Mouse (Mus musculus) heart, adult 11 months (tissue): ENCODE measurements at regions not wholly inside any gene's neighbourhood (a gene's known extent, or its start where the extent isn't known, plus 50 kb on each side); places are given as distances from the start of the nearest gene placed in this dataset.

Experiments used
- DNase-seq: peaks from one replicate; pipeline ENCODE4 v3.0.0; 2022

DNA sequence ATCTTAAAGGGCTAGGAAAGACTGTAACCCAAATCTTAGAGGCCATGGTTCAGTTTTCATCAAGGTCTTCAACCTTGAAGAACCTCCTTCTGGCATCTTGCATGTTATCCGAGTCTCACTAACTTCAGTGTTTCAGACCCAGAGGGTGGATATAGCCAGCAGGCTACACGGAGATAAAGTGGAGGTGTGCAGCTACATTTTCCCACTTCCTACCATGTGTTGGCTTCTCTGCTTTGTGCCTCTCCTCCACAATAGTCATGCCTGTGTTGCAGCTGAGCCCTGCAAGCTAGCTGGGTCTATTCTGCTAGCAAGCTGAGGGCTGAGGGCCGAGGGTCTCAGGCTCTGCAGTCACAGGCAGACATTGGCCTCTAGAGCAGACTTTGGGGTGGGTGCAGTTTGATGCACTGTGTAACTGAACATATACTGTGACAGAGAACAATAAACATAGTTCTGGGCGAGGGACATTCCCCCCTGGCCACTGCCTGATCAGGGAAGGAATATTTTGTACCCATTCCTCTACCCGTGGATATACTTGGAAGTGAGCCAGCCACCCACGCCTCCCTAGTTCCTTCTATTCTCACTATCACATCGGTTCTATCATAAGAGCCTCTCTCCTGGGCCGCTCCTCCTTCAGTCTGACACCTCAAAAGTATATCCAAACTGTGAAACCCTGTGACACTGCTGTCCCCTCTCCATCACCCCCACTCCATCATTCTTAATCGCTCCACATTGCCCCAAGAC, 152.6 kb upstream of the Mycn start:
- DNase-seq, result no peak

DNA sequence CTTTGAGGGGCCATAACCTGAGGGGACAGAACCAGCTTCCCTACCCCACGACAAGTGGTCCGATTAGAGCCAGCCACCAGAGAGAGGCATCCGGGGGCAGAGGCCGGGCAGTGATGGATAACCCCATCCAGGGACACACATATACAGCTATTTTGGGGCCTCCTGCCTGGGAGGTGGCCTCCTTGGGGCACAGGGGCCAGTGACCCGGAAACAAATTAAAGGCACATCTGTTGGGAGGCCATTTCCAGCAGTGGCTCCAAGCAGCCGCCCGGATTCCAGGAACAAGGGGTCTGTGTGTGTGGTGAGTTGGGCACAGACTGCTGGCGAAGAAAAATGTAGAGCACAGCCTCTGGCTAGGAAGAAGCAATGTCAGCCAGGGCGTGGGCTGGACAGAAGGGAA, 144.2 kb upstream of the Mycn start:
- DNase-seq, result no peak

DNA sequence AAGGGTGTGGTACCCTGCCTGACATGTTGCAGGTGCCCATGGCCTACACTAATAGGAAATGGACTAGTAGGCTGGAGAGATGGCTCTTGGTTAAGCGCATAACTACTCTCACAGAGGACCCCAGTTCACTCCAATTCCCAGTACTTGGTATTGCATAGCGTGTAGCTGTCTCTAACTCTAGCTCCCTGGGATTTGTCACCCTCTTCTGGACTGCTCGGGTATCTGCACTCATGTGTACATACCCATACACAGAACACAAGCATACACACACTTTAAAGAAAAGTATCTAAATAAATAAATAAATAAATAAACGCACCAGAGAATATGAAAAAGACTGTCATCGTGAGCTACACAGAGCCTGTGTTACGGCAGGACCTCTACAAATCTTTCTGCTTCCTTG, 143.8 kb upstream of the Mycn start:
- DNase-seq, result no peak

DNA sequence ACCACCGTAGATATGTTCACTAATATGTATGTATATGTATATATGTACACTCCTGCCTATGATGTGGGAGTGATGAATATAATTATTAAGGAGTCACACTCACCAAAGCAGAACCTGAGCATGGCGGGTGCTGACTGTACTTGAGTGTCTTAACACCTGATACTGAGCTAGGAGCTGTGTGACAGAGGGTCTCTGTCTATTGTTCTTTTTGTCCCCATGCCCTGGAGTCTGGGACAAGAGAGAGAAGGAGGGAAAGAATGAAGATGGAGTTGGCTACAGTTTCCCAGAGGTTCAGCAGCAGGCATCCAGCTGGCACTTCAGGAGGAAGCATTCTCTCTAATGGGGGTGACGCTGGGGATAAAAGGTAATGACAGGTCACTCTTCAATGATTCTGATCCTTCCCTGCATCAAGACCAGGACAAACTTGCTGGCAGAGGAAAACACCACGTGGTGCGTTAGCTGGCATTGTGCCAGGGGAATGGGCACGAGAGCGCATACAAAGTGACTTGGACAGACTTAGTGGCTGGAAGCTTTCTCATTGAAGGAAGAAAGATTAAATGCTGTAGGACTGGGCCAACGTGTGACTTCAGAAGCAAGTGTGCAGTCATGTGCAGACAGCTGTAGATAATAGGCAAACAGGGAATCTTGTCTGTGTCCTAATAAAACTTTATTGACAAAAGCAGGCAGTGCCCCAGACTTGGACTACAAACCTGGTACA, 141.8 kb upstream of the Mycn start:
- DNase-seq, result no peak

DNA sequence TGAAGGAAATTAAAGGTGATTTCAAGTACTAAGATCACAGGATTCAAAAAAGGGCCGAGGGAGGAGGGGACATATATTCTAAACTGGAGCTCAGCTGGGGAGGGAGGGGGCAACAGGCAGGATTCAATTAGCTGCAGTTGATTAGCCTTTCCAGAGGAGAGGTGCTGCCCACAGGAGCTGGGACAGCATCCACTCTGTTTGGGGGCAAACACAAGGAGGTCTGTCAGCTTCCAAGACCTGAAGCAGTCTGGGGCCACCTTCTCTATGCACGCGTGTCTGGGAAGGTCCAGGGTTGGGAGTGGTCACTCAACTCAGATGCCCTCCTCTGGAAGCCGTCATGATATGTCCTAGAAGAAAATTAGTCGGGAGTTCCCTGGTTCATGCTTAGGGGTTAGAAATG, 139.1 kb upstream of the Mycn start:
- no peak for DNase-seq

DNA sequence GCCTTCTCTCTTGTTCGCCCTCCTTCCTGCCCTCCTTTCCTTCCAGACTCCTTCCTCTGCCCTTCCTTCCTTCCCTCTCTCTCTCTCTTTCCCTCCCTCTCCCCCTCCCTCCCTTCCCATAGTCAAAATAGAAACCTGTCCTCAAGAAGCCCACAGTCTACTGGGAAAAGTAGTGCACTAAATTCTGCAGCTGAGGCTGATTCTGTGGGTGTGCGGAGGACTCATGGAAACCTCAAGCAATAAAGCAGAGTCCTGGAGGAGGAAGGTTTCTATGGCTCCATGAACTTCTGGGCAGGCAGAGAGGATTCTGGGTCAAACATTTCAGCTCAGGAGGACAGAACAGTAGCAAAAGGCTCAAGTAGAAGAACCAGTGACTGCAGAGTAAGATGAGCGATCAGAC, 138.1 kb upstream of the Mycn start:
- no peak for DNase-seq

DNA sequence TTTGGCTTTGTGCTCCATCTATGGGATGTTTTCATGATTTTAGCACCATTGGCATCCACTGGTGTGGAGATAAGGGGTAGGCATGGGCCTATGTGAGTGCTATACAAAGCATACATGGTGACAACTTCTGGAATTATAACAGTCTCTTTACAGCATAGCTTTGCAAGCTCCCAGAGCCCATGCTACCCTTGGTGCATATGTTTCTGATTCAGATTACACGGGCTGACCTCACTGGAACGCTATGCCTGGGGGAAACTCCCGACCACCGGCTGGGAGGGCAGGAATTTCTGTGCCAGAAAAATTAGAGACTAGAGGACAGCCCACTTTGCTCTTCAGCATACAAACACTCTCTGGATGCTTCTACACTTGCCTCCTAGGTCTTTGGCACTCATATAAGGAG, 136.0 kb upstream of the Mycn start:
- DNase-seq, result no peak

DNA sequence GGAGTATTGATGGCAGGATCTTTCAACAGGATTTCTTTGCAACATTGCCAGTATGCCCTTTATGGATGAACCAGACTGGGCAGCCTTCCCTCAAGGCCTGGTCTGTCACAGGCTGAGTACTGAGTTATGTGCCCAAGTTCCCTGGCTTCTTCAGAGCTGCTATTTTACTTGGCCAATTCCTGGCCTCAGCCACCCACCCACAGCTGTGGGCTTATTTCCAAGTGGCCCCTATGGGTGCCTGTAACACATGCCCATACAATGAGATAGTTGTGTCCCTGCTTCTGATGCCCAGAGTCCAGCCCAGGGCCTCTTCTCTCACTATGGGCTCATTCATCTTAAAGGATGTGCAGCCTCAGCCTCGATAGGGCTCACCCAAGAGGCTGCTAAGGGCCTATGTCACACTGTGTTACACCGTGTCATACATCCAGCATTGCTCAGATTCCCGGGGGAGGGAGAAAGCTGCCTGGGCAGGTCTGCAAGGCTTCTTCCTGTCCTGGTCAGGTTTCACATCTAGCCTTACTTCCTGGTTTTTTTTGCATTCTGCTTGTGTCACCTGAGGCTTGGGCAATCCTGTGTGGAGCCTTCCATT, 135.1 kb upstream of the Mycn start:
- peak; percentile 64 for DNase-seq

DNA sequence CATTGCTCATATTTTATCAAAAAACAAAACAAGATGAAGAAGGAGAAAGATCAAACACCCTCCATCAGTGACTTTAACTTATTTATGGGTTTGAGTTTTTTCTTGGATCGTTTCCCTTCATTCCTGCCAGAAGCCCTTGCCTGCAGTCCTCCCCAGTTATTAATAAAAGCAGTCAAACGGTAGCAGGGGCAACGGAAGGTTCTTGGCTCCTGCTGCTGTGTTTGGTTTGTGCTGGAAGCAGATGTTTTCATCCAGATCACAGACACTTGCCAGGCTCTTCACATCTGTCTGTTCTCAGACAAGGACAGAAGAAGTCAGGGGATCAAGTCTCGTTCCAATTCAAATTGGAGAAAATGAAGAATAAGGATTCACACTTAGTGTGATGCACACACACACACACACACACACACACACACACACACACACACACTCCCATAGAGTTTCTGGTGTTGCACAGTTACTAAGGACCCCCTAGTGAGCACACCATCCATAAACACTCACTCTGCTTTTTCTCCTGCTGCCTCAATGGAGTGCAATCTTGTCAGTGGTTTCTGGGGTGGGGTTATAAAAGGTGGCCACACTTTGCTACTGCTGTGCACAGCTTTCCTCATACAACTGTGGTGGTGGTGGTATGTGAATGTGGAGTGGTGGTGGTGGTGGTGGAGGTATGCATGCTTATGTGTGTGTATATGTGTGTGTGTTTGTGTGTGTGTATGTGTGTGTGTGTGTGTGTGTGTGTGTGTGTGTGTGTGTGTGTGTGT, 131.6 kb upstream of the Mycn start:
- DNase-seq, result peak; percentile 73

DNA sequence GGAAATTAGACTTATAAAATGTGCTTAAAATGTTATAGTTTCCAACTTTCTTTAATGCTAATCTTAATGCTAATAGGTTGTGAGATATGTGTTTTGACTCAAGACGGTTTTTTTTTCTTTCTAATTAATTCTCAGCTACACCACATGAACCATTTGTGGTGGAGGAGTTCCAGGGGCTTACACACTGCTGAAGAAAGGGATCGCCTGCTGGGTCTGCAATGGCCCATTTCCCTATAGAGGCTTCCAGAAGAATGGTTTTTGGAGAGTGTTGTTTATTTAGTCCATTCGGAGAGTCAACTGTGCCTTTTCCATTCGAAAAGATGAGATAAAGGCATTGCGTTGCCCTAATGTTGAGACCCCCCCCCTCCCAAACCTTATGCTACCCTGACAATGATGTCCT, 125.6 kb upstream of the Mycn start:
- no peak for DNase-seq

DNA sequence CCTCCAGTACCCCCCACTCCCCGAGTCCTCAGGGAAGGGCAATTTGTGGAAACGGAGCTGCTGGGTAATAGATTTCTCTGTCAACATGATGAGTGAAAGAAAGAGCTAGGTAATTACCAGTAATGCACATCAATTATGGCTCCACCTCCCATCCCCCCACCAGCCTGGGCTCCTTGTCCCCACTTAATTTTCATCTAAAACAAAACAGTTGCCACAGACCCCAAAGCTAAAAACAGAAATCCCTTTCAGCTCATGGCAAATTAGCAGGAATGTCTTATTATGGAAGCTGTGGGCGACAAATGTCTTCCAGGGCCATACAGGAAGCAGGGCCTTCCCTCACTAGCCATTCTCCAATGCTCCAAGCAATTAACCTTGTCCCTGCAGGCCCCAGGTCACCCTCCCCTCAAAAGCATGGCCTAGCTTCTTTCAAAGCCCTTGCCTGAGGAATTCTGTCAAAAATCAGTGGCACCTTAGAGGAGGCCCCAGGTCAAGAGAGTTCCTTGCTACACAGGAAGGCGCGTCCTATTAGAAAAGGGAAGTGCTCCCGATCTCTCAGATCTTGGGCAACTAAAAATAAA, 125.0 kb upstream of the Mycn start:
- DNase-seq, result peak; percentile 83

DNA sequence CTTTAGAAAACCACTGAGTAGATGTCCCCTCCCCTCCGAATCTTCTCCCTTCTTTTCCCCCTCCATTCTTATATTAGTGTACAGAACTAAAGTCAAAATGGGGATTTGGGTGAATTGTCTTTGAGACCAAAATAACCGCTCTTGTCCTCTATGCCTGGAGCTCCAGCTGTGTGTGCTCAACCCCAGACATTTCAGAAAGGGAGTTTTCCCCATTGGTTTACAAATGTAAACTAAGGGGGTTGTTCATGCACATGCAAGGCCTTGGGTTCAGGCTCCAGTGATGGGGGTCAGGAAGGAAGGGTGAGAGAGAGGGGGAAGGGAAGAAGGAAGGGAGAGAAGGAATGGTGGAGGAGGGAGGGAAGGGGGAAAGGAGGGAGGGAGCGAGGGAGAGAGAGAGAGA, 117.8 kb upstream of the Mycn start:
- no peak for DNase-seq

DNA sequence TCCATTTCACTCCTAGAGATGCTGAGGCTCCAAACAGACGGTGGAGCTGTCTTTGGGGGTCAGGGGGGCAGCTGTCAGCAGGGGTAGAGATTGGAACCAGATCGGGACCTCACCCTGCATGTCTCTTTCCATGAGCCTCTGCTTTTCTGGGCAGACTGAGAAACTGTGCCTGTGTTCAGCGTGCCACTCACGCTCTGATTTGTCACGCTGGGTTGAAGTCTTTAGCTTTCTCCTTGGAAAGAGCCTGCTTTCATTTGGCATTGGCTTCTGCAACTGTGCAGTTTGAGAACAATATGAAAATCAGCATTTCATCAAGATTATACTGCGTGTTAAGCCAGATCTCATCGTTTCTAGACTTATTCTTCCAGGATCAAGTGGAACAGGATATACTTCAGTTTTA, 114.5 kb upstream of the Mycn start:
- DNase-seq, result no peak

DNA sequence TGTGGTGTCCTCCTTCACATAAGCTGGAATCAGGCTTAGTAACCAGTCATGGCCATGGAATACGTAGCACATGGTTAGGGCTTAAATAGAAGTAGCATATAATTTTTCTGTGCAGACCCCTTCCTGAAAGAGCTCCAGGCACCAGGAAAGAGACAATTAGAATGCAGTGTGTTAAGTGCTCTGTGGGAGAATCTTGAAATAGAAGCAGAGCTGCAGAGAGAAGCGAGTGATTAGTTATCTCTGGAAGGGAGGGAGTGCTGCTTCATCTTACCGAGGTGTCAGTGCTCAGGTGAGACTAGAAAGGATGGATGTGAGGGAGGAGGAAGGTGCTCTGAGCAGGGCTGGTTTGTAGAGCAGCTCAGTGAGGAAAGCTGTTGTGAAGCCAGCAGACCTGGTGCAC, 112.9 kb upstream of the Mycn start:
- no peak for DNase-seq

DNA sequence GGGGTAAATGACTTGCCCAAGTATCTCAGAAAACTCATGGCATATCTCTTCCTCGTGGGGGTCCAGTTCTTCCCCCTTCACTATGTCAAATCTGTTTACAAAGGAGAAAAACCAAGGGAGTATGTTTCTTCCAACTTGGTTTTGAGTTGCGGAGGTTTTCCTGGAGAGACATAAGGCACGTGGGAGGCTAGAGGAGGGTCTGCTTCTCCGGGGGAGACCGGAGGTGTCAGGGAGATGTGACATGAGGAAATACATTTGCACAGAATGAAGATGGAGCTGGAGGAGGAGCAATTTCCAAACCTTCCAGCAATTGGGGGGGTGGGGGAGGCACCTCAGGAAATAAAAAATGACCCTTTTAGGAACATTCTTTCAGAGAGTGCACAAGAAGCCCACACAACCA, 112.0 kb upstream of the Mycn start:
- no peak for DNase-seq

DNA sequence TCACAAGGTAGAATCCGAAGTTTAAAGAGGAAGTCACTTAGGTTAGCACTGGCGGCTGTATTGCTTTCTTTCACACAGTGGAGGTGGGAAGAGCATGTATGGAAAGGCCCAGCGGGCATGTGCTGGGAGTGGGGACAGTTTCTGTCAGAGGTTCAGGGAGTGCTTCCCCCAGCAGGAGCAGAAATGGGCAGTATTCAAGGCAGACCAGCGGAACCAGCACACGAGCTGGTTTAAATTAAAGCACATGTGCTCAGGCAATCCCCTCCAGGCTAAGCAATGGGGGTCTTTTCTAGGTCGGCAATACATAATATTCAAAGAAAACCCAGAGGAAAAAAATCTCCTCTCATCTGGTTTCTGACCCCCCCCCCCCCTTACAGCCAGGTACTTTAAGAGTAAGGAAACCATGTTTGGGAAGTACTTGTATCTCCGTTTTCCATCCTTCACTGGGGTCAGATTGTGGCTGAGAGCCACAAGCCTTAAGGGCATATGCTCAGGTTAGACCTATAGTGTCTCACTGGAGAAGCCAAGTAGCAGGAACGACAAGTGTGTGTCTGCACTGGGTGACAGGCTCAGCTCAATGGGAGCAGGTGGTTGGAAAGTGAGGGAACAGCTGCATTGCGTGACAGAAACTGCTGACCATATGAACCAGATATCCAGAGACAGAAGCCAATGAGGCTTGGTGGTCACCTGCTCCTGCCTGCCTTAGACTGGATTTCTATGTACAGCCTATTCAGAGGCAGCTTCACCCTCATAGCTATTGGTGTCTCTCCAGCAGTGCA, 111.3 kb upstream of the Mycn start:
- DNase-seq, result no peak

DNA sequence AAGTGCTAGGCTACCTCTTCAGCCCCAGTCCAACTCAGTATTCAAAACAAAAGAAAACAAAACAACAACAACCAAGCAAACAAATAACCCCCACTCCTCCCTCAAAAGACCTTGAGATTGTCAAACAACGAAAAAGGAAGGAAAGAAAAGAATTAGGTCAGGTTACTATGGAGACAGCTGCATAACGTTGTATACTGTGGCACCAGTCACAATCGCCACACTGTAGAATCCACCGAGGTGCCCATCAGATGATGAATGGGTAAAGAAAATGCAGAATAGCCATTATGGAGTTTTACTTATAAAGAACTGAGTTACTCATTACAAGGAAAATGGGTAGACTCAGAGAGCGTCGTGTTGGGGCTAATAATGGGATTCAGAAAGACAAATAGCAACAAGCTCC, 110.5 kb upstream of the Mycn start:
- no peak for DNase-seq

DNA sequence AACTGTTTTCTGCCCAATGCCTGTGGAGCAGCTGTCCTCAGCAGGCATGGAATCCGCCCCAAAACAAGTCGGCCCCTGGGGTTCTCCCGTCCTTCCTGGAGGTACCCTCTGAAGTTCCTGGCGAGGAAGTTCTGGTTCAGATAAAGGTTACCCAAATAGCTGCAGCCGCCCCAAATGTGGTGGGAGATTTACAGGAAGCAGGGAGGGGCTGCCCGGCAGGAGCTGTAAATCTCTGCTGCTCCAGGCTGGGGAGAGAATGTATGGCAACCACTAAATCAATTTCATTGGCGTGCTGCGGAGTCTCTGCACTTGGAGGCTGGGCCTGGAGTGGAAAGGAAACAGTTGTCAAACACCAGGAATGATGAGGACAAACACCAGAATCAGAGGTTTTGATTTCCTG, 107.9 kb upstream of the Mycn start:
- DNase-seq, result peak; percentile 58

DNA sequence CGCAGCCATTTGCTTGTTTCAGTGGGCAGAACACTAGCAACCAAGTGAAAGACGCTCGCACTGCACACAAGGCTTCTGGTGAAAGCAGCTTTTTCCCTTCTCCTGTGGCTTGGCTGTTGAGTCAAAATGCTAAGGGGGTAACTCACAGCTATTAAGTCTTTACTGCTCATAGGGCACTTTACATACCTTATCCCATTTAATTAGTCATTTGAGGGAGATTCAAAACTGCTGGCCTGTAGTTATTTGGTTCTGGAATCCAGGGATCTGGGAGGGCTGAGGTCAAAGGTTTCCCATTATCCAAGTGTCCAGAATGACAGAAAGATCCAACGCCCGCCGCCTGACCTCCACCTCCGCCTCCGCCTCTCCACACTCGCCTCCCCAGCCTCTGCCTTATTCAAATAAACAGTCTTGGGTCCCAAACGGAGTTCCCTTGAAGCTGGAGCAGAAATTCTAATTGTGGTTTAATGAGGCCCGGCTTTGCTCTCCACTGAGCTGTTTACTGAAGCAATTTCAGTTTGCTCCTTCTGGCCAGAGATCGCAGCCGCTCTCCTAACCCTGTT, 106.5 kb upstream of the Mycn start:
- no peak for DNase-seq

DNA sequence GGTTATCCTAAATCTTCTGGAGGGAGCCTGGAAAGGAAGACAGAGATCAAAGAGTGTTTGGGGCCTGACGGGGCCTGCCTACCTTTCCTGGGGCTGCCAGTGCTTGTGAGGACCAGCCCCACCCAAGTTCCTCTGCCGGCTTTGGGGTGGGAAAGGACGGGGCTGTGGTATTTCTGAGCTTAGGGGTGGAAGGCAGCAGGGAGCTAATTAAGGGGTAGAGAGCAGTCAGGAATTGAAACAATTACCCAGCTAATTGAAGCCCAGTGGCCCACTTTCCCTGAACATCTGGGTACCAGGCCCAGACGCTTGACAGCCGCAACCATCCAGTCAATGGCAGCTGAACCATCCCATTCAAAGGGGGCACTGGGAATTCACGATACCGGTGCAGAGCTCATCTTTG, 101.2 kb upstream of the Mycn start:
- no peak for DNase-seq

DNA sequence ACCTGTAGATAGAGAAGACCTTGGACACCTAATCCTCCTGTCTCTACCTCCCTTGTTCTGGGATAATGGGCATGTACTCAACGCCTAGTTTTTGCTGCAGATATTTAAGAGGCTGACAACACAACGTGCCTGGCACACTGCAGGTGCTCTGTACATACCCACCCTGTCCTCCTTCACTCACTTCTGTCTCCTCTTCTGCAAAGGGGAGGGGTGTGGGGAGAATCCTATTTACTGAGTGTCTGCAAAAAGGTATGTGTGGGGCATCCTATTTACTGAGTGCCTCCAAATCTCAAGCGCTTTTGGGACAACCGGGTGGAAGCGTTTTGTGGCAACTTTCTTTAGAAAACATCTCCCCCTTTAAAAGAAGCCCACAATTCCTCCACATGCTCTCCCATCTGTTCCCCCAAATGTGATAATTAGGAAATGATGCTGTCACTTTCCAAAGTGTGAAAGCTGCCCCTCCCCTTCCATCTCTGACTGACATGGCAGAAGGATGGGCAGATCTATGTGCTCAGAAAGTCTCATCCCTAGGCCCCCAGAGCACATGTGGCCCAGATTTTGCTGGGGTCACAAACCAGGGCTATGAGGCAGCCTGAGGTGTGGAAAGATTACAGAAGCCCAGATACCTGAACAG, 93.5 kb upstream of the Mycn start:
- DNase-seq, result peak; percentile 33

DNA sequence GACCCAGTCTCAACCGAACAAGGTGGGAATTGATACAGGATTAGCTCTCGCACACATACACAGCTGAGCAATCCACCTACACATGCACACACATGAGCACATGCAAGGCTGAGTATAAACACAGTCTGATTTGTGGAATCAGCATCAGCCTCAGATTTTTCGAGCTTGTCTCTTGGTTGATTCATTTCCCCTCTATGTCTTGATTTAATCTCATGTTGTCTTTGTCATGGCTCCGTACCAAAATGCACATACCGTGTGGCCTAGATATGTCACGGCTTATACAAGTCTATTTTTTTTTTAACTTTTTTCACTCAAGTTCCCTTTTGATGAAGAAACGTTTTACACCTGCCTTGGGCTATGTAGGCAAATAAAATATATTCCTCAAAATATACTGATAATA, 88.6 kb upstream of the Mycn start:
- DNase-seq, result no peak
